Mouse (Mus musculus) gastrocnemius, postnatal 4 days (tissue): ENCODE results near the gene Rngtt. TPM values are rescaled to one million over a fixed set of nuclear protein-coding genes. Genes with fewer than 3 reads are reported as not detected.

Experiments used
- DNase-seq, 2 experiments: peaks; one replicate each; pipeline ENCODE4 v3.0.0; 2021 to 2022; ENCODE audit warnings: low spot score in 2 of 2, mixed read lengths in 2 of 2
- microRNA-seq: library from miRNA; unstranded; fragments of <30 nt; microRNA quantifications from one replicate; pipeline ENCODE4 v1.2.0, GENCODE M21; 2021
- total RNA-seq, 2 experiments: library from RNA; stranded (reverse); gene quantifications; 2 replicates each; pipeline ENCODE4 v1.2.3; 2021

Gene Rngtt
- total RNA-seq, 2 experiments from 2014 or later = 14.8 to 15.1 TPM

DNA sequence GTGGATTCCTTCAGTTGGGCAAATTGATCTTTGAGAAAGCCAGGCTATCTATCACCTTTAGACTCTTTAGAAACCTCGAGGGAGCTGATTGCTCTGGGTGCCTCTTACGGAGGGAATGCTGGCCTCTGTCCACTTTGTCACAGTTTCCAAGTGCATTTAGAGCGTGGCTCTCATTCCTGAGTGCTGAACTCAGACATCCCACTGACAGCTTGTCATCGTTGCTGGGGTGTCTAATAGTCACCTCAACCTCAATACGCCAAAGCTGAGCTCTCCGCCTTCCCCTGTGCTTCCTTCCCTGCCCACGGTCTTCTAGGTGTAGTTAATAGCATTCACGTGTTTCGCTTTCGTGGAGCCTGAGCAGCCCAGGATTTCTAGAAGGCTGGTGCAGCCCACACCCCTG, 200.4 kb downstream of the Rngtt start:
- DNase-seq = no peak

GRCm38 (mm10) chr4:33513421-33513820, 203.3 kb downstream of the Rngtt start:
- no peak for DNase-seq

DNA sequence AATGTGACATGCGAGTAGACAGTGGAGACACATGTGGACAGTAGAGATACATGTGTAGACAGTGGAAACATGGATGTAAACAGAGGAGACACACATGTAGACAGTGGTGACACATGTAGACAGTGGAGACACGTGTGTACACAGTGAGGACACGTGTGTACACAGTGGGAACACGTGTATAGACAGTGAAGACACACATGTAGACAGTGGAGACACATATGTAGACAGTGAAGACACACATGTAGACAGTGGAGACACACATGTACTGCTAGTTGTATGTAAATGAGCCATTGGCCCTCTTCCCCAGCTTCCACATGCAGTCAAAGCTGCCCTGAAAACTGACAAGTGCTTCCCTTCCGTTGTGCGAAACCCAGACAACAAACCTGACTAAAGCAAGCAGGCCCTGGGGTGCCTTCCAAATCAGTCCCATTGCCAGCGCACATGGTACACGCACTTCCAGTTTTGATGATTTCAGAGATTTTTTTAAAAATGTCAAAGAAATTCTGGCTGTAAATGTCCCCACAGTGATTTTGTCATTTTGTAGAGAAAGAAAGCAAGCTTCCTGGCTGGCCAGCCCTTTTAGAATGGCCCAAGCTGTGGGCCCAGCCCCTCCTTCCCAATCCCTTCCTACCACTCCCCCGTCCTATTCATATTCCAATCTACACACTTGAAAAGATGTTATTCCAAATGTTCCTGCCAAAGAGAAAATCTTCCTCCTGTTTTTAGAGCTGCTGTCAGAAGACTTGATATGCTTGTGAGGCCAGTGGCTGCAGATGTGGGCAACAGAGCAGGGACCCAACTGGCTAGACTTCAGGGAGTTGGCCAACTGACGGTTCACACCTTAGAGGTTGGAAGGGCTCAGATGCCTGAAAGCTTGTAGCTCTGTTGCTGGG, 204.2 kb downstream of the Rngtt start:
- no peak for DNase-seq

DNA sequence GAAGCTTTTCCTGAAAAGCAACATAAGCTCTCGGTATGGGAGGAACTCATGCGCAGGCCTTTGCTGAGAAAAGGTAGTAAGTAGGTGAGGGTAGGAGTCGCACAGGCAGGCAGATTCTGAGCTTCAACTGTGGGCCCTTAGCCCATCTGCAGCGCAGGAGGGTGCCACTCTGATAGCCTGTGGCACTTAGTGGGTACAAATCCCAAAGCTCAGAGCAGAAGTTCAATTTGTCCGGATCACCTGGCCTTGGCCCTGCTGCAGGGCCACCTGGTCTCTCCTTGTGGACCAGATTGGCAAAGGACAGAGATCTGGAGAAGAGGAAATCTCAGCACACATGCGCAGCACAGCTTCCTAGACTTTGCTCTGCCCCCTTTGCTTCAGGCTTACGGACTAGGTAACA, 210.1 kb downstream of the Rngtt start:
- DNase-seq = peak in 1 of 2 experiments; percentile 4

DNA sequence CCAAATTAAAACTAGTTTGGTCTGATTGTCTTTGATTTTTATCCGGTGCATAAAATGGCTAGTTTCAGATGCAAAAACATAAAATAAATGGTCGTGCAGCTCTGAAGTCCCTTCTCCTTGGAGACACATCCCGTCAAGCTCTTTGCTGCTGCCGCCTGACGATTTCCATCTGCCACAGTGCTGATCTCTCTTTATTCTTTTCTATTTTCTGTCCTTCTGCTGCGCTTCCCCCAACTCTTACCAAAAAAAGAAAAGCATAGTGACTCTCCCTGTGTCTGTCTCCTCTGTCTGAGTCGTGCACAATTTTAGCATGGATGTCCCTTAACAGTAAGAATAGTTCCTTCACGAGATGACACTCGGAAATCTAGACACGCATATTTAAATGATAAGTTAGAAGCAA, 210.8 kb downstream of the Rngtt start:
- DNase-seq = peak in 1 of 2 experiments; percentile 4

GRCm38 (mm10) chr4:33523774-33524173, 213.7 kb downstream of the Rngtt start:
- DNase-seq = peak in 1 of 2 experiments; percentile 5

GRCm38 (mm10) chr4:33524481-33525141, 214.5 kb downstream of the Rngtt start:
- peak; percentile 54 to 74 for DNase-seq

DNA sequence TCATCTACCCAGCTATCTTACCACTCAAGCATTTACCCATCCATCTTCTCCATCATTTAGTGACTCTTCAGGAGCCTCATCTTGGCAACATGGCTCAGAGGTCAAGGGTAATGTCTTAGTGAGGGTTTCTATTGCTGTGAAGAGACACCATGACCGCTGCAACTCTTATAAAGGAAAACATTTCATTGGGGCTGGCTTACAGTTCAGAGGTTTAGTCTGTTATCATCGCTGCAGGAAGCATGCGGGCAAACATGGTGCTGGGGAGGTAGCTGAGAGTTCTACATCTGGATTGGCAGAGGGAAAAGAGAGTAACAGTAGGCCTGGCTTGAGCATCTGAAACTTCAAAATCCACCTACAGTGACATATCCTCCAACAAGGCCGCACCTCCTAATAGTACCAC, 215.2 kb downstream of the Rngtt start:
- no peak for DNase-seq

- no peak for DNase-seq
Measured at GRCm38 (mm10) chr4:33526092-33526491, 216.0 kb downstream of the Rngtt start.

DNA sequence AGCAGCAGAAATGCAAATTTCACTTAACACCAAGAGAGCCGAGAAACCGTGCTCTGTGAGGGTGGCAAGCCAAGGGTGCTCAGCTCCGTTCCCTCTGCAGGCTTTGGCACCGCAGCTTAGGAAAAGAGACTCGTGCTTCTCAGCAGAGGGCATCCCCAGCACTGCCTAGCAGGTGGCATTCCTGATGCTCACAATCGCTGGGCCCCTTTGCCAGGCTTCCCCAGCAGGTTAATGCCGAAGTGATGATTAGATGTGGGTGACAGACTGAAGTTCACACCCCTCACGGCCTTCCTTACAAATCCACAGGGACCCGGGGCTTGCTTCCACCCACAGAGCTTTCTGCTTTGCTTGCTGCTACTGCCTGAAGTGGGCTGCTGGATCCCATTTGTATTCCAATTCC, 216.6 kb downstream of the Rngtt start:
- DNase-seq = no peak

DNA sequence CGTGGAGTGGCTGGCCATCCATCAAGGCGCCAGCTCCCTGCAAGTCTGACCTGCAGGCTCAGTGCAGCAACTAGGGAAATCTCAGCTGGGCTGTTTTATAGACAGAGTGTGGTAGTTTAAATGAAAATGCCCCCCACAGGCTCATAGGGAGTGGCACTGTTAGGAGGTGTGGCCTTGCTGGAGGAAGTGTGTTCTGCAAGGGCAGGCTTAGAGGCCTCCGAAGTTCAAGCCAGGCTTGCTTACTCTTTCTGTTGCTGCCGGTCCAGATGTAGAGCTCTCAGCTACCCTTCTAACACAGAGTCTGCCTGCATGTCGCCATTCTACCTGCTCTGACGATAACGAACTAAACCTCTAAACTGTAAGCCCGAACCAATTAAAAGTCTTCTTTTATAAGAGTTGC, 222.5 kb downstream of the Rngtt start:
- DNase-seq = peak in 1 of 2 experiments; percentile 3

DNA sequence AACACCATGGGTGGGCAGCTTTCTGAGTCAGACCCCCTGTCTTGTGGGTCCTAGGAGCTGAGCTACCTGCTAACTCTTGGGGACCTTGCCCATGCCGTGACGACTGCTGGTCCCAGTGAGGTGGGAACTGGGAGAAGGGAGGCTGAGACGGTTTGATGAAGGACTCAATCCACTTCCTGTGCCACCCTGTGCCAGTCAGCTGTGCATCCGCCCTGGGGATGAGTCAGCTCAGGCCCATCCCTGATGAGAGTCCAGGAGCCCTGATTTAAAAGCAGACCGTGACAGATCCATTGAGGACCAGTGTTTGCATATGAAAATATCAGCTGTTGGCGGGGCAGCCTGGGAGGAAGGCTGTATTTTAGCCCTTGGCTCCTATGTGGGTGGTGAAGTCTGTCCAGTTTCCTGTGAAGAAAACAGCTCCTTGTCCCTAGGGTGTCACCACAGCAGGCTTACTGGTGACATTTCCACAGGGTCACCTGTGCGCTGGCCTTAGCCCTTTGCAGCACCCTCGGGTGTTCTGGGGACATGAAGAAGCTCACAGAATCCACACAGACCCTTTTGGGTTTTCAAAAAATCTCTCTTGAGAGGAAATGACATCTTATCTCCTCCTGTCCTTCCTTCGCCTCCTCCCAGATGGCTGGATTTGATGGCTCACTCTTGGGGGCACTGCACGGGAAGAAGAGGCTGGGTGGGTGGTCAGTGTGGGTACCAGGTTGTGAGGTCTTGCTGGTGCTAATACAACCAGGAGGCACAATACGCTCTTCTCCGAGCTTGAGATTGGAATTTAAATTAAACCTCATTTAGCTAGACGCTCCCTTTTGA, 234.9 kb downstream of the Rngtt start:
- no peak for DNase-seq

GRCm38 (mm10) chr4:33545577-33545879, 235.4 kb downstream of the Rngtt start:
- peak in 1 of 2 experiments; percentile 36 for DNase-seq

DNA sequence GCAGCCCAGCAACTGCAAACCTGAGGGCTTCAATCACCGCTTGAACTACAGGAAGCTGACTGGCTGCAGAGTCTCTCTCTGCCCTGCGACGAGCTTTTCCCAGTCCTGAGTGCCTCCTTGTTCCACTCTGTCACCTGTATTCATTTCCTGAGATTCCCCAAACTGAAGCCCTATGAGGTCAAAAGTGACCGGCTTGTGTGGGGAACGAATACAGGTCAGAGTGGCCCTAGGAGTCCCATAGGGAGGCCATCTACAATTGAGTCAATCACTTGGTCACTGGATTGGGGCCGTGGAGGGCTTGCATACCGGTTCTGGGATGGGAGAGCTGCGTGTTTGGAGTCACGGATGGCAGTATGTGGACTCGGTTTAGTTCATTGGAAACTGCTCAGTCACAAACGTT, 236.2 kb downstream of the Rngtt start:
- no peak for DNase-seq

GRCm38 (mm10) chr4:33547315-33547929, 237.3 kb downstream of the Rngtt start:
- no peak for DNase-seq

GRCm38 (mm10) chr4:33549606-33550005, 239.5 kb downstream of the Rngtt start:
- no peak for DNase-seq

Small RNA genes within 50 kb of the gene (microRNA-seq; reads per million reads assigned to microRNA genes)
- gene Mir8118 = not detected

Other genes starting within 250 kb of the Rngtt start
- 1 to 10 TPM; 1.5 to 1.8 TPM for gene Gabrr2, start 247.3 kb upstream of the Rngtt start, total RNA-seq
- gene Gabrr1, start 177.8 kb upstream of the Rngtt start, total RNA-seq = under 1 TPM in 1 of 2 experiments, not detected in 1; 0.20 TPM
- gene Pm20d2, start 120.6 kb upstream of the Rngtt start, total RNA-seq = 10 to 100 TPM; 28.8 to 35.2 TPM
- under 1 TPM in 1 of 2 experiments, not detected in 1; 0.08 TPM for gene Srsf12, start 101.3 kb upstream of the Rngtt start, total RNA-seq
- 100 to 1,000 TPM; 117 to 126 TPM for gene Pnrc1, start 20.1 kb upstream of the Rngtt start, total RNA-seq